Mouse (Mus musculus): ENCODE data around the gene Cfap157.

Gene Cfap157

GRCm38 (mm10) chr2:32781710-32782109 lies 2.5 kb downstream of the Cfap157 start:
- DNase-seq (ENCODE audit: low read depth, low spot score): no peak

DNA sequence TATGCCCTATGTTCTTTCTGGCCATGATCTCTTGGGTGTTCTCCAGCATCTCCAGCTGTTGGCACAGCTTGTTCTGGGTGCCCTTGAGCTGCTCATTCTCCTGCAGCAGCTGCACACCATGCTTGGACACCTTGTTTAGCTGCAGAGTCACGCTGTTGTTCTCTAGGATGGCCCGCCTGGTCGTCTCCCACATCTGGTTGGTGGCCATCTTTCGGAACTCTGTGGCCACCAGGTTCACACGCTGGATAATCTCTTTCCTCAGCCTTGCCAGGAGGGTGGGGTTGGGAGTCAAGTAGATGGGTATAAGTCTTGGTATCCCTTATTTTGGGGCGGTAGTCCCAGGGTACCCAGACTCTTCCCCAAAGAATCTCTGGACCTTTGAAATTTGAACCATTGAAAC lies 4.5 kb downstream of the Cfap157 start:
- DNase-seq (ENCODE audit: low read depth, low spot score): no peak

DNA sequence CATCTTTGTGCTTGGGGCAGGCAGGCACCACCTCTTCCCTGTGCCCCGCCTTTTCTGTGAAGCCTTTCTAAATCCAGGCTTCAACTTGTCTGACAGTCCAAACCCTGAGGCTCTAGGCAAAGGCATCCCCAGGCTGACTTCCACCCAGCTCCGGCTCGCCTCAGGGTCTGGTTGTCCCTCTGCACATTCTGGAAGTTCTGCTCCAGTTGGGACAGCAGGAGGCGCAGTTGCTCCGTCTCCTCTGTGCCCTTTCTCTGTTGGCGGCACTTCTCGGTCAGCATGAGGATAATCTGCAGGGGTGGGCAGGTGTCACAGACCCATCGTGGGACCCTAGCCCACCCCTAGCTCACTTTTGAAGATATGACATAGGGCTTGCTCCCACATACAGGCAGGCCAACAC lies 5.1 kb downstream of the Cfap157 start:
- no peak for DNase-seq (ENCODE audit: low read depth, low spot score)

DNA sequence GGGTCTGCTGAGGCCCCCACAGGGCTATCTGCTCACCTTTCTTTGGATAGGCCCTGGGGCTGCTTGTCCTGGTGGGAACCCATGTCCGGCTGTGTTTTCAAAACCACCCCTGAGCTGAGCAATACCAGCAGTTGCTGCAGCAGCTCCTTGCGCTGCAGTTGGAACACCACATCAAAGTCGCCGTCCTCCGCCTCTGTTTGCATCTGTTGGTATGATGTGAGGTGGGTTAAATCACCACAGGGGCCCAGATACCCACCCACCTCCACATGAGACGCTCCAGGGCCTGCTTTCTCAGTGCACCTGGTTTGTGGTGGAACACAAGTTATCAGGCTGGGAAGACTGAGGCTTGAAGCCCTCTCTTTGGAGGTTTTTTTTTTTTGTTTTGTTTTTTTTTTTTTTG lies 6.1 kb downstream of the Cfap157 start:
- DNase-seq (ENCODE audit: low read depth, low spot score): no peak

GRCm38 (mm10) chr2:32776192-32776591 lies 8.0 kb downstream of the Cfap157 start:
- DNase-seq (ENCODE audit: low read depth, low spot score): no peak

DNA sequence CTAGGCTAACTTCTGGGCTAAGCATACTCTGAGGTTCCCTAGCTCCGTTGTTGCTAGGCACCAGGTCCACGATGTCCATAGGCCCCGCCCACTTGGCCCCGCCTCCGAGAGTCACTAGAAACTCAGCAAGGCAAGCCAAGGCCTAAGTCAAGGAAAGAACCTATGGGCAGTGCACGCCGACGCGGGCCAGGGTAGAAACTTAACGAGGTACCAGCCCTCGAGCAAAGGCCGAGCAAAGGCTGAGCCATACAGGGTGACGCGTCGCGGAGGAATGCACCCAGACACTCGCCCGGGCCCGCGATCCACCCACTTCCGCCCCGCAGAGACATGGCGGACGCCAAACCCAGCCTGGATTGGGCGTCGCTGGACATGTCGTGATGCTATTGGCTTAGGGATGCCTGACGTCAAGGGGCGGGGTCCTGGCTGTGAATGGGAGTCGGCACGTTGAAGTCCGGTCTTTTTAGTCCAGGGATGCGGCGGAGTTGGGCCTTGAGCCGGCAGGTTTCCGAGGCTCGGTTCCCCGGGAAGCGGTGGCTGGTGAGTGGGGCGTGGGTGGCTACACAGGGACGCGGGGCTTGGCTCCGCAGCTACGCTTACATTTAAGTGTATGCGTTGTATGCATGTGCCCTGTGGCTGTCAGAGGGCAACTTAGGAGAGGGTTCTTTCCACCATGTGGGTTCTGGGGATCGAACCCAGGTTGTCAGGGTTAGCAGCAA lies 8.7 kb downstream of the Cfap157 start, which contains the start of the genes Ttc16 and Ptrh1:
TSS of gene Ttc16 (minus strand) at position 275 of the 716 bp plus-strand sequence.
TSS of gene Ptrh1 (plus strand) at position 428 of the 716 bp plus-strand sequence.
- DNase-seq (ENCODE audit: low read depth, low spot score): peak; percentile 90

DNA sequence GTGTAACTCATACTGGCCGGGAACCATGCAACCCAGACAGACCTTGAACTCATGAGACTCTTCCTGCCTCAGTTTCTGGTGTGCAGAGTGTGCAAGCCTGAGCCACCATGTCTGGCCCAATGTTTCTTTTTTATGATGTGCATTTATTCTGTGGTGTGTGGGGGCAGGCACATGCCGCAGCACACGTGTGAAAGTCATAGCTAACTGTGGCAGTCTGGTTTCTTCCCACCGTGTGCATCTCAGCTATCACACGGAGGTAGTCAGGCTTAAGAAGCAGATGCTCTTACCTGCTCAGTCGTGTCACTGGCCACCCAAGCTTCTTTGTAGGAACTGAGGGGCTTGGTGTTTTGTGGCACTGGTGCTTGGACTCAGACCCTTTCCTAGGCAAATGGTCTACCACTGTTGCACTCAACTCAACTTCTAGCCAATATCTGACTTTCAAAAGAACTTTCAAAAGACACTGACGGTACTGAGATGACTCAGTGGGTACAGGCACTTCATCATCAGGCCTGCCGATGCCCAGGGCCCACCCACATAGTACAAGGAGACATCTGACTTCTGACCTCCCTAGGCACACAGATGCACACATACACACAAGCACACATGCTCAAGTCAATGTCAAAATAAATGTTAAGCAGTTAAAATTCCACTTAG lies 11.5 kb downstream of the Cfap157 start:
- no peak for DNase-seq (ENCODE audit: low read depth, low spot score)

DNA sequence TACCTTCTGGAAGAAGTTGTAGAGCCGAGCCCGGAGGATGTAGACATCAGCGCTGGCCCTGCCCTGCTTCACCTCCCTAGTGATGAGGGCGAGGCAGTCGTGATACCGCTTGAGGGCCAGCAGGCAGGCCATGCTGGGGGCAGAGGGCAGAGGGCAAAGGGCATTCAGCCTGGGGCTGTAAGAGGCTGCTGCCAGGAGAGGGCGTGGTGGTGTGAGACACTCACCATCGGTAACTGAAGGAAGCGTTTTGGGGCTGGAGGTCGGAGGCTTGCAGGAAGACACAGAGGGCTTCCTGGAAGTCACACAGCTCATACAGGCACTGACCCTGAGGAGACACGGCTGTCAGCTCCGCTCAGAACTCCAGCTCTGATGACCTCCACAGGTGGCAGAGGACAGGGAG lies 12.3 kb downstream of the Cfap157 start:
- DNase-seq (ENCODE audit: low read depth, low spot score): no peak

GRCm38 (mm10) chr2:32769327-32770085 lies 14.7 kb downstream of the Cfap157 start:
- no peak for DNase-seq (ENCODE audit: low read depth, low spot score)

- no peak for DNase-seq (ENCODE audit: low read depth, low spot score)
Observed at GRCm38 (mm10) chr2:32768661-32769285, 15.5 kb downstream of the Cfap157 start.

DNA sequence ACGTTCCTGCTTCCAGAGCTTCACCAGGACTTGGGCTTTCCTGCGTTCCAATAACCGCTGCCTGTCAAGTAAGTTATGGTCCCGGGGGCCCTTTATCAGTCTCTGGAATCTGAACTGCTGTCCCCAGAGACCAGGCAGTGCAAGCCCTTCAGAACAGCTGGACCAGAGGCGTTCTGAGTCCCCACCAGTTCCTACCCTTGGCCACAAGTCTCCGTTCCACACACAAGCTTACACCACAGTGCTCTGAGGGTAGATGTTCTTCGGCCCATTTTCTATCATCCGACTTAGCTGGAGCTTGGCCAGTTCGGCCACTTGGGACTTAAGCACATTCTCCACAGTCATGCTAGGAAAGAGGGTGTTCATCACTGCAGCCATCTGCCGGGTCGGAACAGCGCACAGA lies 17.0 kb downstream of the Cfap157 start:
- DNase-seq (ENCODE audit: low read depth, low spot score): no peak

DNA sequence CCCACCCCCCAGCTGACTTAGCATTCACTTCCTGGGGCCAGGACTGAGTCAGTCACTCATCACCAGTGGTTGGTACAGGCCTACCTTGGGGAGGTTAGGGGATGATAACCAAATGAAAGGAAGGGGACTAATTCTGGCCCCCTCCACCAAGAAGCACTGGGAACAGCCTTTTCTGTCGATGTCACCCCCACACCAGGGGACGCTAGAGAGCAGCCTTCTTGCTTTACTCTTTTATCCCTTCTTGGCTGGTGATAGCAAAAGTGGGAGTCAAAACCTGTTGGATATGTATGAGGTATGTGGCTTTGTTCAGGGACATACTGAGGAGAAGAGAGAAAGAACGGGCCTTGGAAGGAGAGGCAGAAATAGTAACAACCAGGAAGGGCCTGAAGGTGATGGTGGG lies 20.9 kb downstream of the Cfap157 start:
- no peak for DNase-seq (ENCODE audit: low read depth, low spot score)

DNA sequence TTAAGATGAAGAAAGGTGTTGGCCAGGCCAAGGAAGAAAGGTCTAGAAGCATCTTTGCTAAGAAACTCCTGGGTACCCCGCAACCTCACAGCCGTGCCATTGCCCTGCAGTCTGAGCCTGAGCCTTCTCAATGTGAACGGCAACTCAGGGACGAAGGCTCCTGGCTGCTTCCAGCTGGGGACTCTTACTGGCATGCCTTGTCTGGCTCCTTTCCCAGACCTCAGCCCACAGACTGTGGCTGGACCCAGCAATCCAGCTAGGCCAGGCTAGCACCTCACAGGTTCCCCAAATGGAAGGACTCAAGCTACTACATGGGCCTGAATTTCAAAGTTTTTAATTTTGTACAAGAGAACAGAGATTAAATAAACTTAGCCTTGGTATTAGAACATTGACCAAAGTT lies 22.4 kb downstream of the Cfap157 start:
- no peak for DNase-seq (ENCODE audit: low read depth, low spot score)

GRCm38 (mm10) chr2:32761361-32761760 lies 22.9 kb downstream of the Cfap157 start:
- no peak for DNase-seq (ENCODE audit: low read depth, low spot score)

DNA sequence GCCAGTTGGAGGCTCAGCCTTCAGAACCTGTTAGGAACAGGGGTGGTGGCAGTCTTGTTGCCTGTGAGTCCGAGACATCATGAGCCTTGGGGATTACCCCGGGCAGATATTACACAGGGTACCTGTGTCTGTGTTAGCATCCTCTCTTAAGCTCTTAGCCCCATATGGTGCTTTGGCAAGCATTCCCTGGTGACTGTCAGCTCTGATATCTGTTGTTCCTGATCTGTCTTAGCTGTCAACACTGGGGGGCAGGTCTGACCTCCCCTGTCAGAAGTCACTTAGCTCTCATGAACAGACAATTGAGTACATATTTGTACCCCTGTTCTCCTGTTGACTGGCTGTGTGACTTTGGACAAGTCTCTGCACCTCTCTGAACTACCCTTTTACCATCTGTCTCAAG lies 25.2 kb downstream of the Cfap157 start:
- DNase-seq (ENCODE audit: low read depth, low spot score): no peak

GRCm38 (mm10) chr2:32758503-32758902 lies 25.7 kb downstream of the Cfap157 start:
- no peak for DNase-seq (ENCODE audit: low read depth, low spot score)

GRCm38 (mm10) chr2:32757056-32757845 lies 27.0 kb downstream of the Cfap157 start, which contains the start of gene Tor2a:
TSS of gene Tor2a (plus strand) at chr2:32757234.
- peak; percentile 91 for DNase-seq (ENCODE audit: low read depth, low spot score)

- DNase-seq (ENCODE audit: low read depth, low spot score): no peak
Observed at GRCm38 (mm10) chr2:32756674-32757055, 27.6 kb downstream of the Cfap157 start.

DNA sequence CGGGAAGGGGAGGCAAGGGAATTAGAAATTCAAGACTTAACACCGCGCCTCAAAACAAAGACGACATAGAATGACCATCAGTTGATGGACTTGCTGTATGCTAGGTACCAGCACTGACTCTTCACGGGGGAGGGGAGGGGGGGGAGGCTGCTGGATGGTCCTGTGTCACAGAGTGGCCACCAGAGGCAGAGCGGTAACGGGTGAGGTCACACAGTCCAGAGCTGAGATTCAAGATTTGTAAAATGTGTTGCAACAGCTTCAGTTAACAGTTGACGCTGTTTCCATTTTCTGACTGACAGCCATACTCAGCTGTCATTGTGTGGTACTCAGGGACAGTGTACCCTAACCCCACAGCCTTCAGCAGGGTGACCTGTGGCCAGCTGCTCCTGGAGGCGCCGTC lies 32.0 kb downstream of the Cfap157 start:
- no peak for DNase-seq (ENCODE audit: low read depth, low spot score)

DNA sequence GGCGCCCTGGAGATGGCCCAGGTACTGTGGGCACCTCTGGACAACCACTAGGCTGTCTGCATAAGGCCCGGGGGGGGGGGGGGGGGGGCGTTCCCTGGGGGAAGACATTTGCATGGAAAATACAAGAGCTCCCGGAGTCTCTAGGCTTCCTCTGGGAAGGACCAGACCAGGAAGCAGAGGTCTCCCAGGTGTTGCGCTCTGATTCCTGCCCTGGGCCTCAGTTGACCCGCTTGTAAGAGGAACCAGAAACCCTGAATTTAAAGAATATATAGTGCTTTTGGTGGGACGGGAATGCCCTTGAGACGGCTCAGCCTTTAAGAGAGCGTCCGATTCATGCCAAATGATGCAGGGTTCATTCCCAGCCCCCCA lies 32.6 kb downstream of the Cfap157 start:
- no peak for DNase-seq (ENCODE audit: low read depth, low spot score)
